Mouse (Mus musculus) heart, postnatal 0 days (tissue): ENCODE measurements at regions not wholly inside any gene's neighbourhood (a gene's known extent, or its start where the extent isn't known, plus 50 kb on each side); places are given as distances from the start of the nearest gene placed in this dataset.

ENCODE experiments used
- CTCF ChIP-seq: IDR thresholded peaks from 2 replicates; pipeline ENCODE4 v1.5.1; 2016; ENCODE audit warnings: antibody characterized with exemption, control low read depth, low read depth
- EP300 ChIP-seq: IDR thresholded peaks from 2 replicates; pipeline ENCODE4 v1.6.1; 2016; ENCODE audit warnings: antibody characterized with exemption, low read depth

DNA sequence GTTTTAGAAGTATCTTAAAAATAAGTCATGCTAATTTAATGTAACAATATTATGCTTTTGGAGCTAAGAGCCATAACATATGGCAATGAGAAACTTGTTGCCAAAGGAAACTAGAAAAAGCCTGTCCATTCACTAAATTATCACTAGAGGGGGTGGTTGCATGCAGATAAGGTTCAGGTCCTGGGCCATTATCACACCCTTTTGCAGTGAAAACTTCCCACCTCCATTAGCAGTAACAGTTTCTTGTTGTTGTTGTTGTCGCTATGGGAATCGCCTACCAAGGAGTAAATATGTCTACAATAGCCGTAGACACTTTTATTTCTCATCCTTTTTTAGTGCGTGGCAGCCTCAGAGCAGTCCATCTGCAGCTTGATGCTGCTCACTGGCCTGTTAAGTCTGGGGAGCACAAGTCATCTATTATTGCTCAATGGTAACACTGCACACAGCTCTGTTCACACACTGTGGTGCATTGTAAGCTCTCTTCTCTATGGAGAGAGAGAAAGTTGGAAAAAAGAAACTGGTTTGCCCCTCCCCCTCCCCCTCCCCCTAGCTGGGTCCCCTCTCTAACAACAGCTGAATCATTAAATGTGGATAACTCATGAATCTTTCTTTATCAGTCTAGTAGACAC is 1133.0 kb downstream of the Slc22a22 start:
- no peak; the same call in 1 of the 2 replicates for TF ChIP-seq CTCF
- TF ChIP-seq EP300 = no peak
